Mouse (Mus musculus) myocyte (in vitro differentiated cells): Measurements from ENCODE around the gene Pwwp2b. TPM values are rescaled to one million over a fixed set of nuclear protein-coding genes. Genes with fewer than 3 reads are reported as not detected.

Experiments
- H3K27me3 ChIP-seq: one replicate; pipeline ENCODE4 v1.6.1; 2011; ENCODE audit not compliant: control insufficient read depth, insufficient read depth, insufficient read length
- H3K36me3 ChIP-seq: one replicate; pipeline ENCODE4 v1.6.1; 2011; ENCODE audit not compliant: control insufficient read depth, insufficient read depth
- H3K4me2 ChIP-seq: one replicate; pipeline ENCODE4 v1.6.1; 2011; ENCODE audit warnings: low read depth, control low read depth
- H3K4me3 ChIP-seq: one replicate; pipeline ENCODE4 v1.5.1; 2011; ENCODE audit warnings: mild to moderate bottlenecking, control low read depth, moderate library complexity
- H3K79me2 ChIP-seq: one replicate; pipeline ENCODE4 v1.6.1; 2011; ENCODE audit not compliant: control insufficient read depth, insufficient read depth
- H3ac ChIP-seq: one replicate; pipeline ENCODE4 v1.6.1; 2011; ENCODE audit not compliant: control insufficient read depth, insufficient read length
- CEBPB ChIP-seq: IDR thresholded peaks from 2 replicates; pipeline ENCODE4 v1.6.1; 2011; ENCODE audit warnings: mild to moderate bottlenecking, moderate library complexity; ENCODE audit not compliant: poor library complexity, insufficient read depth, severe bottlenecking
- E2F4 ChIP-seq: IDR thresholded peaks from one replicate; pipeline ENCODE4 v1.6.1; 2011; ENCODE audit warnings: mild to moderate bottlenecking, control low read depth, moderate library complexity; ENCODE audit not compliant: insufficient read depth
- MAX ChIP-seq: IDR thresholded peaks from one replicate; pipeline ENCODE4 v1.6.1; 2011; ENCODE audit warnings: low read depth, mild to moderate bottlenecking, control low read depth
- MYOD1 ChIP-seq, 3 experiments: IDR thresholded peaks; one replicate each; pipeline ENCODE4 v1.6.1; 2011; ENCODE audit warnings: control low read depth in 2 of 3, low read depth in 2 of 3, mild to moderate bottlenecking in 2 of 3, moderate library complexity in 1 of 3; ENCODE audit not compliant: insufficient read length in 2 of 3, control insufficient read depth in 1 of 3
- MYOG ChIP-seq, 3 experiments: IDR thresholded peaks; one replicate each; pipeline ENCODE4 v1.6.1; 2011; ENCODE audit warnings: control low read depth in 2 of 3, low read depth in 2 of 3, mild to moderate bottlenecking in 2 of 3; ENCODE audit not compliant: insufficient read length in 2 of 3, control insufficient read depth in 1 of 3, insufficient read depth in 1 of 3
- POLR2A ChIP-seq: IDR thresholded peaks from one replicate; pipeline ENCODE4 v1.6.1; 2011; ENCODE audit warnings: low read depth, mild to moderate bottlenecking, control low read depth, moderate library complexity; ENCODE audit not compliant: insufficient read length
- POLR2AphosphoS2 ChIP-seq: IDR thresholded peaks from one replicate; pipeline ENCODE4 v1.6.1; 2011; ENCODE audit warnings: low read depth, control low read depth; ENCODE audit not compliant: insufficient read length
- REST ChIP-seq: IDR thresholded peaks from one replicate; pipeline ENCODE4 v1.6.1; 2011; ENCODE audit warnings: mild to moderate bottlenecking, control low read depth, moderate library complexity; ENCODE audit not compliant: insufficient read depth, insufficient read length
- SRF ChIP-seq: IDR thresholded peaks from one replicate; pipeline ENCODE4 v1.6.1; 2011; ENCODE audit warnings: low read depth; ENCODE audit not compliant: control insufficient read depth, insufficient read length
- TCF12 ChIP-seq: IDR thresholded peaks from one replicate; pipeline ENCODE4 v1.6.1; 2011; ENCODE audit warnings: mild to moderate bottlenecking, control low read depth; ENCODE audit not compliant: poor library complexity, insufficient read depth, severe bottlenecking
- TCF3 ChIP-seq: IDR thresholded peaks from one replicate; pipeline ENCODE4 v1.6.1; 2011; ENCODE audit warnings: low read depth, control low read depth; ENCODE audit not compliant: insufficient read length
- USF1 ChIP-seq: IDR thresholded peaks from one replicate; pipeline ENCODE4 v1.6.1; 2011; ENCODE audit warnings: low read depth, mild to moderate bottlenecking, control low read depth, moderate library complexity
- polyA plus RNA-seq: library from polyadenylated mRNA; unstranded; fragments of >200 nt; fragmentation: generic; extraction: Trizol; gene quantifications from one replicate; pipeline ENCODE4 v1.2.1, GENCODE M21; 2012; ENCODE audit warnings: missing spikeins

Pwwp2b gene
- polyA plus RNA-seq, 1 experiment: 9.6 TPM

DNA sequence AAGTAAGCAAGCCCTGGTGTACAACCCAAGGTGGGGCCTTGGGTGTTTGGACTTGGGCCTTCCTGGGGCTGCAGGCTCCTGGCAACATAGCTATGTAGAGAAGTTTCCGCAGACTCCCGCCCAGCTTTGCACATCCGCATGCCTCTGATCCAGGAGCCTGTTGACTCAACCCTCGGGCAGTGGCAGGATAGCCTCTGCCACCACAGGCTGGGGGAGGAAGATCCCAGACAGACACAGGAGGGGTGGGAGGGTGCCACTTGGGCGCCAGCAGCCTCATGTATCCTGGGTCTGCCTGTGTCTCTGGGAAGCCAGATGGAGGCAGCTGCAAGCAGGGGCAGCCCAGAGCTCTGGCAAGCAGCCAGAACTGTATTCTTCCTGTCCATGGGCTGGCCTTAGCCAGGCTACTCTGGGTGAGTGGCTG is 3.6 kb downstream of the Pwwp2b start:
- TF ChIP-seq E2F4: no peak
- no peak for TF ChIP-seq SRF
- peak in 2 of 3 experiments; percentile 58 to 79 for TF ChIP-seq MYOD1 (IDR thresholded peaks at IDR 0.05; ENCODE audit: control insufficient read depth in 1 of 3, insufficient read length in 2 of 3, low read depth in 2 of 3)
- TF ChIP-seq TCF3: no peak
- TF ChIP-seq POLR2A: no peak
- TF ChIP-seq TCF12: no peak
- TF ChIP-seq MAX: no peak
- no peak for TF ChIP-seq POLR2AphosphoS2
- TF ChIP-seq MYOG (IDR thresholded peaks at IDR 0.05; ENCODE audit: control insufficient read depth in 1 of 3, insufficient read depth in 1 of 3, insufficient read length in 2 of 3, low read depth in 2 of 3): peak in 2 of 3 experiments; percentile 24 to 66
- TF ChIP-seq CEBPB: no peak
- no peak for TF ChIP-seq REST
- no peak for TF ChIP-seq USF1
- H3ac ChIP-seq: no peak overlapping the region
- H3K79me2 ChIP-seq: peaks cover 14% of the 10 kb centered on the region
- no peaks in the 10 kb centered on the region for H3K27me3 ChIP-seq
- peak overlapping the region; percentile 25 for H3K4me2 ChIP-seq
- no peak overlapping the region for H3K4me3 ChIP-seq
- H3K36me3 ChIP-seq: peaks cover 10% of the 10 kb centered on the region

DNA sequence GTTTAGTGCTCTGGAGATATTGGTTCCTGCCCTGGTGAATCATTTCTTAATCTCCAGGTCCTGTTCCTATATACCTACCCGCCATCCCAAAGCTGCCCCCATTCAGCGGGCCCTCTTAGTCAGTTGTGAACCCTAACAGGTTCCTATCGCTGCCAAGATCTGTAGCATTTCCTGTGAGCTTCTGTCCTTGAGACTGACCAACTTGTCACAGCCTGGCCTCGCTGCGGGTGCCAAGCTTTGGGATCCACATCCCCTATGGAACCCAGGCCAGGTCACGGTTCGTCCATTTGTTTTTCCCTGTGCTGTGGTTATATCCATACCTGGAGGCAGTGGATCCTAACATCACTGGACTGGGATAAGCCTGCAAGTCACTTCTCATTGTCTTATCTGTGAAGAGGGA is 4.3 kb downstream of the Pwwp2b start:
- no peak for TF ChIP-seq TCF3
- TF ChIP-seq MYOG (IDR thresholded peaks at IDR 0.05; ENCODE audit: control insufficient read depth in 1 of 3, insufficient read depth in 1 of 3, insufficient read length in 2 of 3, low read depth in 2 of 3): no peak
- no peak for TF ChIP-seq SRF
- no peak for TF ChIP-seq USF1
- TF ChIP-seq E2F4: no peak
- no peak for TF ChIP-seq TCF12
- no peak for TF ChIP-seq POLR2A
- no peak for TF ChIP-seq REST
- TF ChIP-seq CEBPB: no peak
- no peak for TF ChIP-seq MYOD1 (IDR thresholded peaks at IDR 0.05; ENCODE audit: control insufficient read depth in 1 of 3, insufficient read length in 2 of 3, low read depth in 2 of 3)
- no peak for TF ChIP-seq MAX
- TF ChIP-seq POLR2AphosphoS2: no peak

DNA sequence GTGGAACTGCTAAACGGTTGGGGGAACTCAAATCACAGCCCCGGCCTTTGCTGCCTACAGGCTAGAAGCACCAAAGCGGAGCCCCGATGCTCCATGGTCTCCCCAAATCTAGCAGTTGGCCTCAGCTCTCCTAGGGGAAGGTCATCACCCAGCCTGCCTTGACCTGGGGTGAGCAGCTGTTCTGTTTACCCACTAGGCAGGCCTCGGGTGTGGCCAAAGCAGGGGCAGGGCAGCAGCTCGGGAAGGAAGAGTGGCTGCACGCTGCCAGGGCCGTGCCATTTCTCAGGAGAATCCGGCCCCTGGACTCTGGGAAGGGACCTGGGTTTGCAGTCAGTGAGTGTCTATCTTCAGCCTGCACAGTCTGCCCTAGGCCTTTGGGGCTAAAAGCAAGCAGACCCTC is 4.7 kb downstream of the Pwwp2b start:
- no peak overlapping the region for H3K4me3 ChIP-seq
- peaks cover 10% of the 10 kb centered on the region for H3K36me3 ChIP-seq
- peak overlapping the region; percentile 9 for H3K4me2 ChIP-seq
- no peaks in the 10 kb centered on the region for H3K27me3 ChIP-seq
- no peak overlapping the region for H3ac ChIP-seq
- peaks cover 14% of the 10 kb centered on the region for H3K79me2 ChIP-seq
- TF ChIP-seq MAX (no peak), E2F4 (no peak), POLR2A (no peak), SRF (no peak), TCF3 (no peak), CEBPB (no peak), MYOG (IDR thresholded peaks at IDR 0.05; ENCODE audit: control insufficient read depth in 1 of 3, insufficient read depth in 1 of 3, insufficient read length in 2 of 3, low read depth in 2 of 3) (no peak), MYOD1 (IDR thresholded peaks at IDR 0.05; ENCODE audit: control insufficient read depth in 1 of 3, insufficient read length in 2 of 3, low read depth in 2 of 3) (no peak), USF1 (no peak), REST (no peak), TCF12 (no peak)

More for the DNA sequence above, 4.3 kb downstream of the Pwwp2b start:
- H3K4me3 ChIP-seq: no peak overlapping the region
- H3K36me3 ChIP-seq: peaks cover 10% of the 10 kb centered on the region
- H3K79me2 ChIP-seq: peaks cover 14% of the 10 kb centered on the region
- no peak overlapping the region for H3ac ChIP-seq
- H3K4me2 ChIP-seq: peak overlapping the region; percentile 9
- H3K27me3 ChIP-seq: no peaks in the 10 kb centered on the region

DNA sequence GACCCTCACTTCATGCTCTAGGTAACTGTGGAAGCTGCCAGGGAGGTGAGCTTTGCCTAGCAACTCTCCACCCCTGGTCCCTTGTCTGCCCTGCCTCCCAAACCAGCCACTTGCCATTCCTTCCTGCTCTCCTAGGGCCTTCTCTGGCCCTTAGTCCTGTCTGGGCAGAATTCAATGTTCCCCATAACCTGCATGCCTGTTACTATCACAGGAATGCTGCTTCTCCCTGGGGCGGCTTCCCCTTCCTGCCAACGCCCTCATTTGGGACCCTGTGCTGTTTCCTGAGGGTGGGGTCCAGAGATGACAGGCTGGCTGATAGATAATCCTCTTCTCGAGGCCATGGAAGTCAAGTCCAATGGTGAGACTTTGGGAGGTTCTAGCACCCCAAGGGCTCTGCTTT is 5.2 kb downstream of the Pwwp2b start:
- TF ChIP-seq CEBPB (no peak), USF1 (no peak), POLR2AphosphoS2 (no peak), SRF (no peak)
- no peaks in the 10 kb centered on the region for H3K27me3 ChIP-seq
- no peak overlapping the region for H3K4me2 ChIP-seq
- H3K4me3 ChIP-seq: no peak overlapping the region
- H3ac ChIP-seq: no peak overlapping the region
- peaks cover 10% of the 10 kb centered on the region for H3K36me3 ChIP-seq
- peaks cover 18% of the 10 kb centered on the region for H3K79me2 ChIP-seq

DNA sequence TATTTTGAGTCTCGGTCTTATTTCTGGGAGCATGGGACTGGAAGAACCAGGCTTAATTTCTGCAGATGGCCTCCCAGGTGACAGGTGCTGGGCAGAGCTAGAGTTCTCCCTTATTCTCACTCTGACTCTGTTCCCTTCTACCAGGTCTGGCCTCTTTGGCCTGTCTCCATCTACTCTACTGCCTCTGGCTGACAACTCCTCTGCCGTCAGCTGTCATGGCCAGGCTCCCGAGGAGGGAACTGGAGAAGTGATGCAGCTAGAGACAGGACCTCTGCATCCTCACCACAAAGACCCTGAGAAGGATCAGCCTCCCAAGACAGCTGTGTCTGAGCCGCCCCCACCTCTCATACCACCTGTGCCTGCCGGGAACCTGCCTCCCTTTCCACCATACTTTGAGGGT is 6.3 kb downstream of the Pwwp2b start:
- TF ChIP-seq E2F4: no peak
- peak in 1 of 3 experiments; percentile 35 for TF ChIP-seq MYOD1 (IDR thresholded peaks at IDR 0.05; ENCODE audit: control insufficient read depth in 1 of 3, insufficient read length in 2 of 3, low read depth in 2 of 3)
- Histone ChIP-seq H3K4me3 (no peak overlapping the region), H3K4me2 (no peak overlapping the region), H3K27me3 (no peaks in the 10 kb centered on the region), H3K79me2 (peaks cover 20% of the 10 kb centered on the region), H3K36me3 (peaks cover 10% of the 10 kb centered on the region), H3ac (no peak overlapping the region)
